In the genomic region with DNA sequence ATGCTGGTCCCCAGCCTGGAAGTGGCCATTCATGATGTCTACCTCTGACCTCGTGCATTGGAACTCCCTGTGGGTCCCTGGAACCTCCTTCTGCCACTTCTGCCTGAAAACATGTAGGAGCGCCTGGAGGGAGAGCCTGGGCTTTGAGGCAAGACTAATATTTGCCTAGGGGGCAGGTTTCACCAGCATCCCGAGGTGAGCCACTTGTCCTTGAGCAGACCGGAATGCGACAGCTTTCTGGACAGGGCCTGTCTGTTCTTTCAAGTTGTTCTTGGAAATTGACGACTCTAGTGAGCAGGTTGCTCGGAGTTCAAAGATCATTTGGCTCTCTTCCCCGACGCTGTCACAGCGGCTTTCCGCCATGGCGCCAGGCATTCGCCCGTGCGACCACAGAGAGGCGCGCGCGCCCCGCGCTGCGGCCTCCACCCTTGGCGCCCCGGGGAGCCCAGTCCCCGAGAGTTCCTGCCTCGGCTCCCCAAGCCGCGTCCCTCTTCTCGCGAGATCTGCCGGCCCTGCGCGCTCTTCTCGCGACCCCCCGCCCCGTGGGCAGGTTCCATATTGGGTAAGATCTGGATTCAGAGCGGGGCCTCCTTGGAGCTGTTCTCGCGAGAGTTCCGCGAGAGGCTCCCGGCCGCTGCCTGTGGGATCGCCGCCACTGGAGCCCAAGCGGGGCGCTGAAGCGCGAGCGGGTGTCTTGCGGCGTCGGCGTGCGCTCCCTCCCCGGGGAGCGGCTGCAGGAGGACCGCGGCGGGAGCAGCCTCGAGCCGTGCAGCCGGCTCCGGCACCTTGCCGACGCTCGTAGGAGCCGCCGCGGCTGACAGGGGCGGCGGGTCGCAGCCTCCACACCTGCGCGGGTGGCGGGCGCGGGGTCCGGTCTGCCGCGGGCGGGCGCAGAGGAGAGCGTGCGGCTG, we compare ENCODE assay signal across 8 mouse cellular contexts. TPM values are rescaled to one million over a fixed set of nuclear protein-coding genes. Genes with fewer than 3 reads are reported as not detected.
DNase-seq lines count a peak whose midpoint lies in the region; ATAC-seq and TF ChIP-seq lines count a peak whose summit lies in the region.

Gene Mapk14 (plus strand): TSS at position 554 of the 911 bp plus-strand sequence.

- TF ChIP-seq CTCF in bone marrow macrophage, adult 2 months (IDR thresholded peaks at IDR 0.05; ENCODE audit: low read depth, low read length), result peak; percentile 61
- peak; percentile 57; the same call in 1 of the 2 replicates for TF ChIP-seq CTCF in embryonic fibroblast, embryonic 13.5 days (IDR thresholded peaks at IDR 0.05; ENCODE audit: borderline replicate concordance, insufficient read depth, low read length)

- under 1% methylated on average over 86 of the region's 86 CpGs for WGBS in heart, embryonic 10.5 days
- under 1% methylated on average over 85 of the region's 86 CpGs for WGBS in kidney, embryonic 15.5 days

- peak; percentile 95 for ATAC-seq in kidney, embryonic 15.5 days (replicated peaks; ENCODE audit: low FRiP score)
- ATAC-seq in monocyte, adult 5-6 weeks (replicated peaks; ENCODE audit: insufficient number of reproducible peaks, low FRiP score, low TSS enrichment, poor library complexity, severe bottlenecking), result peak; percentile 81

- TF ChIP-seq POLR2A in bone marrow macrophage, adult 2 months (IDR thresholded peaks at IDR 0.05; ENCODE audit: borderline replicate concordance, low read depth, low read length), result peak; percentile 89; the same call in 1 of the 2 replicates
- peak; percentile 93 for TF ChIP-seq POLR2A in embryonic fibroblast, embryonic 13.5 days (IDR thresholded peaks at IDR 0.05; ENCODE audit: low read depth, low read length)

- peak within 1 kb of the TSS; percentile 83 for H3K4me2 ChIP-seq in kidney, embryonic 15.5 days

- peak within 1 kb of the TSS; percentile 82 for H3K4me3 ChIP-seq in bone marrow macrophage, adult 2 months (ENCODE audit: insufficient read depth, low read length)
- H3K4me3 ChIP-seq in embryonic fibroblast, embryonic 13.5 days (ENCODE audit: insufficient read depth, low read length), result peak within 1 kb of the TSS; percentile 87
- peak within 1 kb of the TSS; percentile 98 for H3K4me3 ChIP-seq in heart, embryonic 10.5 days
- H3K4me3 ChIP-seq in kidney, embryonic 15.5 days (replicated peaks), result peak within 1 kb of the TSS; percentile 89

- no peaks in the 10 kb centered on the region for H3K36me3 ChIP-seq in heart, embryonic 10.5 days
- H3K36me3 ChIP-seq in kidney, embryonic 15.5 days, result no peaks in the 10 kb centered on the region; the same call in 1 of the 2 replicates

- H3K4me1 ChIP-seq in bone marrow macrophage, adult 2 months (ENCODE audit: control insufficient read depth, insufficient read depth, low read length), result peaks cover 19% of the 10 kb centered on the region
- peaks cover 7% of the 10 kb centered on the region for H3K4me1 ChIP-seq in embryonic fibroblast, embryonic 13.5 days (ENCODE audit: control insufficient read depth, insufficient read depth, low read length)
- H3K4me1 ChIP-seq in heart, embryonic 10.5 days, result peaks cover 38% of the 10 kb centered on the region
- H3K4me1 ChIP-seq in kidney, embryonic 15.5 days, result peaks cover 41% of the 10 kb centered on the region

- no peaks in the 10 kb centered on the region for H3K9me3 ChIP-seq in heart, embryonic 10.5 days
- H3K9me3 ChIP-seq in kidney, embryonic 15.5 days (replicated peaks), result no peaks in the 10 kb centered on the region

- peaks cover 13% of the 10 kb centered on the region for H3K27me3 ChIP-seq in heart, embryonic 10.5 days (ENCODE audit: insufficient read depth, poor library complexity, severe bottlenecking)
- peaks cover 7% of the 10 kb centered on the region; the same call in 1 of the 2 replicates for H3K27me3 ChIP-seq in kidney, embryonic 15.5 days

- peak within 1 kb of the TSS; percentile 89 for H3K9ac ChIP-seq in kidney, embryonic 15.5 days

- peak within 1 kb of the TSS; percentile 83 for H3K27ac ChIP-seq in bone marrow macrophage, adult 2 months (ENCODE audit: insufficient read depth, low read depth, low read length)
- peak within 1 kb of the TSS; percentile 74 for H3K27ac ChIP-seq in embryonic fibroblast, embryonic 13.5 days (ENCODE audit: insufficient read depth, low read length)
- peak within 1 kb of the TSS; percentile 98 for H3K27ac ChIP-seq in heart, embryonic 10.5 days
- H3K27ac ChIP-seq in kidney, embryonic 15.5 days, result peak within 1 kb of the TSS; percentile 97

- peak; percentile 100 for DNase-seq in A20 (ENCODE audit: low read depth, low spot score)
- DNase-seq in heart, embryonic 10.5 days (ENCODE audit: low spot score), result peak; percentile 100
- DNase-seq in liver, result peak; percentile 100
- peak; percentile 99 to 100 for DNase-seq in spleen, postnatal 4 days (ENCODE audit: low spot score in 2 of 2)

RNA-seq across cellular contexts. Expression of gene Mapk14, which starts in this region (rescaled TPM):
- 192 and 195 TPM in 2 replicates for polyA plus RNA-seq in bone marrow macrophage, adult 2 months (2012; ENCODE audit: insufficient read depth, insufficient read length, missing spikeins)
- 72.0 and 76.5 TPM in 2 replicates for polyA plus RNA-seq in embryonic fibroblast, embryonic 13.5 days (2011; ENCODE audit: insufficient read length, low read depth, missing spikeins)
- polyA plus RNA-seq in heart, embryonic 10.5 days (2016; fragmentation: Nextera tagmentation; extraction: Ambion mirVana), result 34.3 and 48.9 TPM in 2 replicates
- polyA plus RNA-seq in kidney, embryonic 15.5 days (2015; fragmentation: Nextera tagmentation; extraction: Ambion mirVana), result 43.6 and 47.3 TPM in 2 replicates
- 157 to 202 TPM (median 181 TPM) in 3 replicates for total RNA-seq in monocyte, adult 5-6 weeks (2017)

Comparison
In these comparisons a context has a peak if more than half of its experiments do, and no peak if none do; other contexts are left out.
1. Peak in every context shown above with its lines: DNase-seq, ATAC-seq, H3K4me3 ChIP-seq and H3K27ac ChIP-seq.